Mouse (Mus musculus) kidney, postnatal 25 days (tissue): ENCODE results near the gene Kalrn.
"Not testable (repeated sequence)": the region's sequence is repeated elsewhere in the genome, so short reads cannot be mapped to it uniquely, and the experiment has no call there.

ENCODE experiments used
- DNase-seq, 2 experiments: peaks; one replicate each; pipeline ENCODE4 v3.0.0; 2021; ENCODE audit warnings: mixed read lengths in 2 of 2

Gene Kalrn

DNA sequence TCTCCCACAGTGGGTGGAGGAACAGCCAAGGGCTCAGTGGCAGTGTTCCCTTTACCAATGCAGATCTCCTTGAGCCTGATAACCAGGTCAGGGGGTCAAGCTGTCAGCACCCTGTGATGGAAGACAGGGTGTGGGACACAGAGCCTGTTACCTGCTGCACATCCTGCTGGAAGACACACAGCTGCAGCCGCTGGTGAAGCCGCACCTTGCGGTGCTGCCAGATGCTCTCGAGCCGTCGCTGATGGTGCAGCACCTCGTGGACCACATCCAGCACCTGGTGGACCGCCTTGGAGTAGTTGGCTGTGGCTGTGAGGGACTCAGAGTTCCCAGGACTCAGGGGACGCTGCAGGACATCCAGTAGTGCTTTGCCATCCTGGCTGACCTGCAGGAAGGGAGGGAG, 265.9 kb downstream of the Kalrn start:
- DNase-seq, result no peak

DNA sequence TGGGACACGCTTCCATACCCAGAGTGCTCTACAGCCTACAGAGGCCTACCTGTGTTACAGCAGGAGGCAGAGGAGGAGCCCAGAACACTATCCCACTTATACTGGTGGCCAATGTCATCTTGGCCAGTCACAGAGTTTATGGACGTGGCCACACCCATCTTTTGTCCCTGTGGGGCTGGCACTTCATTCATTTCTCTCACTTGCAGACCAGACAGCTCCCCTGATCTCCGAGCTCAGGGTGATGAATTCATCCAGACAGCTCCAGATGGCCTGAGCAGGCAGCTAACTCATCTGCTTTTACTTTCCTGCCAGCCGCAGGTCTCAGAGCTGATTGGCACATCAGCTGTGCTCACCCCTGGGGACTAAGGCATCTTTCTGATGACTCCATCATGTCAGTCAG, 267.7 kb downstream of the Kalrn start:
- DNase-seq, result no peak

- DNase-seq, result not testable (repeated sequence)
These were observed 269.5 kb downstream of the Kalrn start for GRCm38 (mm10) chr16:34303818-34304217.

DNA sequence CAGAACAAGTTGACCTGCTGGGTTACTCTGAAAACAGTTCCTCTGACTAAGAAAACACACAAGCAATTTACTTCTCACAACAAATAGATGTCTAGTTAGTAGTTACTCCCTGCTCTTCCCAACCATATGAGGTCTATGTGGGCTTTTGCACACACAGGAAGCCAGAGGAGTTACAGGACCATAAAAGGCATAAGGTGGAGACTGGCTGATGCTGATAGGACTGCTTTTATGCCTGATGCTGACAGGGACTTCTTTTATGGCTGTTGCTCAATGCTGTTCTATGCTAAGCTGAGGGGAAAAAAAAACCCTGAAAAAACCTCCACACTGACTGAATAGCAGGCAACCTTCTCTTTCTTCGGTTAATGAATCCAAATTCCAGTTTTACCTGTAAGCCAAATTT, 270.8 kb downstream of the Kalrn start:
- DNase-seq, result no peak

DNA sequence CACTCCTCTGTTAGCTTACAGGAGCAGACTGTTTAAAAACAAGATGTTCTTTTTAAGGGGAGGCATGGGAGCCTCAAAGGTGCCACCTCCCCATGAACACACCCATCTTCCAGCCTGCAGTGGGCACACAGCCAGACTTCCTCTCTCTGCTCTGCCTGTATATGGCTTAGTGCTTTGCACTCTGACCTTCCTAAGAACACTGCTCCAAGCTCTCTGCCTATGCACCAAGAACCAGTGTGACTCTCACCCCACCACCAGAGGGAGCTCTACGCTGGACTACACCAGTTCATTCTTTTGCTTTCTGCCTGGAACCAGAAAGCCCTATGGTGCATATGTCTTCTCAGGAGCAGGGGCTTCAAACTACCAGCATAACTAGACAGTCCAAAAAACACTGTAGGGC, 271.3 kb downstream of the Kalrn start:
- peak; percentile 33 to 42 for DNase-seq

DNA sequence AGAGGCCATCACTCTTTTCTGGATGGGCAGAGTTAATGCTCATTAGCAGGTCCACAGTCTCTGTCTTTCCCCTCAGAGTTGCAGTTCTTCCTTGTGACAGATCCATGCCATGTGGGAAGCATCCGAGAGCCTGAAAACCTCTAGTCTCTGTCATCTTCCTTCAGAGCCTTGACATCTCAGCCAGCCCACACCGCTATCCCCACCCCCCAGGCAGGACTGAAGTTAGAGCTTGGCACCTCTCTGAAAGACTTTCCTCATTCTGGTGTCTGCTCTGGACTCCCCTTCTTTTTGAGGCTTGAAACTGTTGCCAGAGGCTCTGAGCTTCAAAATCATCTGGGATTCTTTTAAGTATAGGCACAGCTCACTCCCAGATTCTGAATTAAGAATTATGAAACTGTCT, 274.1 kb downstream of the Kalrn start:
- DNase-seq, result no peak

GRCm38 (mm10) chr16:34297911-34298682, 275.2 kb downstream of the Kalrn start:
- DNase-seq, result no peak

GRCm38 (mm10) chr16:34294568-34294967, 278.8 kb downstream of the Kalrn start:
- peak in 1 of 2 experiments; percentile 30 for DNase-seq

DNA sequence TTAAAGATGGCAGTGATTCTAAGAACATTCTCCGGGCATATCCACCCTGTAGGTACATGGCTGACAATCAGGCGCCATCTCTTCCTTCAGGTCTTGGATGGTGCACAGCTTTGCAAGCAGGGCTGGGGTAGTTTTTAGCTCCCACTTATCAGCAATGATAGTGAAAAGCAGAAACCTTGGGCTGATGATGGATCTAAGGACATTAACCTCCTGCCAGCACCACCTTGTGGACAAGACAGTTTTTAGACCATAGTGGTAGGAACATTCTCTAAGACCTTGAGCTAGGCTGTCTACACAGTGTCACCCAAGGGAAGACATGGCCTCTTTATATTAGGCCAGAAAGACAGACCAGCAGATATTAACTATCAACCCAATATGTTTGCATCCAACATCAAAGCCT, 279.7 kb downstream of the Kalrn start:
- peak in 1 of 2 experiments; percentile 16 for DNase-seq

DNA sequence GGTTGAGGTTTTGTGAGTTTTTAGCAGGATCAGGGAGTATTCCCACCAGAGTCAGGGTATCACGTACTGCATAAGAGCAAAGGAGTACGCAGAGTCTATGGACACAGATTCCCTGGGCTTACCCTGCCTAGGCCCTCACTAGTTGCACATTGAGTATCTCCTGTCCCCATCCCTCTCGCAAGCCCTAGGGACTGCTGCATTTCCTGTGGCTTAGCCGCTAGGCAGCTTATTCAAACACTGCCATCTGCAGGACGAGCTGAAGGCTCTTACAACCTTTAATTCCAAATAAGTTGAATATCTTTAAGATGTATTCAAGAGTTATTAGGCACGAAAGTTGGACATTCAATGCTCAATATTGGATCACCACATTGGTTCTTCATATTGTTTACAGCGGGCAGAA, 283.7 kb downstream of the Kalrn start:
- no peak for DNase-seq

DNA sequence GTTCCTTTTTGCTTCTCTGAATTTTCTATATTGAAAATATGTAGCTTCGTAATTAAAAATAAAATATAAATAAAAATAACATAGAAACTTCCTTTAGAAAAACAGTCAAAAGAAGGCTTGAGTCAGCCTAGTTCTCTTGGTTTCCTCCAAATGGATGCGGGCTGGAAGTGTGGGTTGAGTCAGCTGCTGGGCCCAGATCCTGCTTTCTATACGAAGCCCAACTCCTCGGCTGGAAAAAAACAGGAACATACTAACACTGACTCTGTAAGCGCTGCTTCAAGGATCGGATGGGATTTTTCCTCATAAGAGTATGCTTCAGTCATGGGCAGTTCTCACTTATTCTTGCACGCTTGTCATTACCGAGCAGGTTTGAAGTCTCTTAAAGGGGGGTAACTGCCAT, 291.3 kb downstream of the Kalrn start:
- DNase-seq, result no peak

- no peak for DNase-seq
These were observed 293.5 kb downstream of the Kalrn start for GRCm38 (mm10) chr16:34279654-34280383.

DNA sequence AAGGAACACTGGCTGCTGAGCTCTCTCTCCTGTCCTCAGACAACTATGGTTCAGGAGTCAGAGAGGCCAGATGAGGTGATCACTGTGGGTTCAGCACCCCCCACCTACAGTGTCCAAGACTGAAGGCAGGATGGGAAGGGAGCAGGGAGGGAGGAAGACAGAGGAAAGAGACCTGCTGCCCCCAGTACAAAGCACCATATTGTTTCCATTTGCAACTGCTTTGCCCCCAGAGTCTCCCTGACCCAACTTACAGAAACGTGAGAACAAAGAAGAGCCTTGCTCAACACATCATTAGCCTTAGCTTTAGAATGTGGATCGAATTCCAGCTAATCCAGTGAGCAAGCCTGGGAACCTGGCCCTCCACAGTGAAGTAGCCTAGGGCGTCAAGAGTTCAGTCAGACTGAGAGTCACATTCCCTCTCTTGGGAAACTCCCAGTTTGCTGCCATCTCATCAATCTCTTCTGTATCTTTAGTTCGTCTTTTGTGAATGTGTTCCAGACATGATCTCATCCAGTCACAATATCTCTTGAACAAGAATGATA, 295.0 kb downstream of the Kalrn start:
- DNase-seq, result no peak

- DNase-seq, result peak; percentile 10 to 45
These were observed 298.7 kb downstream of the Kalrn start for GRCm38 (mm10) chr16:34274607-34275006.

GRCm38 (mm10) chr16:34271476-34271875, 301.9 kb downstream of the Kalrn start:
- no peak for DNase-seq

- no peak for DNase-seq
These were observed 302.7 kb downstream of the Kalrn start for GRCm38 (mm10) chr16:34270681-34271080.

DNA sequence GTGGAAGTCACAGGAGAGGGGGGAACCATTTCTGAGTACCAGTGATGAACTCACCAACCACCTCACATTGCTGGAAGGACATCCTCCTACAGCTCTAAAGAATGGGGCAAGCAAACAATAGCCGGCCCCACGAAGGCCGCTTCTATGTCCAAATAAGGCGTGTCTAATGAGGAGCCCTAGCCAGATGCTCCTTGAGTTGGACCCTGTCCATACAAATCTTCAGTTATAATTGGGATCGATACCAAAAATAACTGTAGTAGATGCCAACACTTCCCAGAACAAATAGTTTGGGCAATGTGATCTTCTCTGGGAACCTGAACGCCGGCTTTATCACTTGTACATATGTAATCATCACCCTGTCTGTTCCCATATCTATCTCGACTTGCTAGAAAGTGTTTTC, 303.7 kb downstream of the Kalrn start:
- DNase-seq, result no peak

DNA sequence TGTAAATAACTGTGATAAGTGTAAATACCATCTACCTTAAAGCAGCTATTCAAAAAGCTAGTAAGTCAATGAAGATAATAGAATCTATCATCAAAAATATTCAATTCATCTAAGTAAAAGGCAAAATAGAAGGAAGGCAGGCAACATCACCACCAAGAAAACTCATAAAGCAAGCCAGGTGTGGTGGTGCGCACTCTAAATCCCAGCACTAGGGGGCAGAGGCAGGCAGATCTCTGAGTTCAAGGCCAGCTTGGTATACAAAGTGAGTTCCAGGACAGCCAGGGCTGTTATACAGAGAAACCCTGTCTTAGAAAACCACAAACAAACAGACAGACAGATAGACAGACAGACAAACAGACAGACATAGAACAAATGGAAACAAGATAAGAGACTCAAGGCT, 305.6 kb downstream of the Kalrn start:
- DNase-seq, result peak in 1 of 2 experiments; percentile 15

DNA sequence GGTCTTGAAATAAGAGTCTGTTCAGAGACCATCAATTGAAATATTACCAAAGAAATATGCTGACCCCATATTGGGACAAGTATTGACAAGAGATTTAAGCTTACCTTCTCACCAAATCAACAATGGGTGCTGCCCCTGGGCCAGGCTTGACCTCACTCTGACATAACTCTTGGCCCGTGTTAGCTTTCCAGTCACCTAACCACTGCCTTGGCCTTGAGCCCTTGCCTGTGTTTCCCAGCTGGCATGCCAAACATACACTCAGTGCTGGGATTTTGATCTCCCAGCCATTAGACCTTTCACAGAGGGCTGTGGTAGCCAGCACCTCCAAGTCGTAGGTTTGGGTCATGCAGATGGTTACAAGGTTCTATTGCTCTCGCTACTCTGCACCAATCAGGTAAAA, 308.7 kb downstream of the Kalrn start:
- DNase-seq, result no peak

DNA sequence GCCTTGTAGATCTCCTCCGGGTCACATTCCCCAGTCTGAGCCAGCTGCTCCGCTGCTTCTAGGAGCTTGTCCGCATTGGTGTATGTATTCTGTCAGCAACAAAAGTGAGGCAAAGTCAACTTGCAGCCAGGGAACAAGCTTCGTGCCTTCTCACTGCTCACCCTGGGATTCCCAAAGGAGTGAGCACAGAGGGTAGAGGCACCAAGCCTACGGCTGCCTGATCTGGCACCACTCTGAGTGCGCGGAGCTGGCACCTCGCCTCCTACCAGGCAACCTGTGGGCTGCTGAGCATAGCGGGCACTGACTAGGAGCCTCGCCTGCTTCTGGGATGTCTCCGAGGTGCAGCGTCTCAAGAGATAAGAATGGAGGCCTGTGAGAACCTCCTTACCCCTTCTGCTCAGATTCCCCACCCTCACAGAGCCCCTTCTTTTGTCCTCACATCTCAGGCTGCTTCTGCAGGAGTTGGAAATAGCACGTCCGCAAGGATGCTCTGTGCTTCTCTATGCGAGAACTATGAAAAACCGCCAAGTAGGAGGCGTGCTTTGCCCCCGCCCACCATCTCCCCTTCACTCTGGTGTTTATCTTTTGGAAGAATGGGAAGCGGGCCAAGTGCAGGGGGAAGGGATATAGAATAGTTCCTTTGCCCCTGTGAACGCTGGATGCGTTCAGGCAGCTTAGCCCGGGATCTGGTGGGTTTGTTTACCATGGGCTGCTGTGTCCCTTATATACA, 310.4 kb downstream of the Kalrn start:
- DNase-seq, result no peak

DNA sequence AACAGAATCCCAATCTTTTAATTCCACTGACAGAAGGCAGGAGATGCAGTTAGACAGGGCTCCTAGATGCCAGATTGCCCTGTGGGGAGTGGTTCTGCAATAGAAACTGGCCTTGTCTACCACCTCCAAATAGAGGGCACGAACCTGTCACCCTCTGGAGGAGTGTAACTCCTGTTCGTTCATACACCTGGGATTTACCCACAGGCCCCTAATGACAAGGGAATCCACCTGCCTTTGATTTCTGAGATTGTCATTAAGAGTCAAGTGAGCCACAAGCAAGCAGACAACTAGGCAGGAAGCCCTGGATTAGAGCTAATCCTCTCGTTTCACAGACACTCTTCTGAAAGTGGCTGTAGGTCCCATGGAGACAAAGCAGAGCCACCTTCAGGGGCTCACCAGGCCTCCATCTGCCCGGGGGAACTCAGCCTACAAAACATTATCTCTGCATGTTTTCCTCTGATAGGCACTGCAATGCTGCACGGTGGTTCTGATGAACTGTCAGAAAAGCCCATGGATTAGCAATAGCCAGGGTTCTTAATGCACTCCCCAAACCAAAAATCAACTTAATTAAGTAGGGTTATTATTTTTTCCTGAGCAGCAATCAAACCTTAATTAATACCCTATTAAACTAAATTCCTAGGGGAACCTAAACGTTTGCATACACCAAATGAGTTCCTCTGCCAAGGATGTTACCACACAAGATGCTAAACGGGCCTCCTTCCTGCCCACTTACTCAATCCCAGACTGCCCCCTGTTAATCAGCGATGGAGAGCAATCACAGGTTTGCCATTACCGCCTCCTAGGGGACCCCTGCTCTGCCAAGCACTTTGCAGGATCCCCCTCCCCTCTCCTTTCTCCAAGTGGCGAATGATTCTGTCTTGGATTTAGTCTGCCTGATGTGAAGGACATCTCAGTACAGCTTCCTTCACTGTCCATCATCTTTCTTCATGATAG, 312.1 kb downstream of the Kalrn start:
- no peak for DNase-seq

- DNase-seq, result no peak
These were observed 318.7 kb downstream of the Kalrn start for GRCm38 (mm10) chr16:34254646-34255022.
